Mouse (Mus musculus) lung, embryonic 14.5 days (tissue): ENCODE measurements around the gene Fam222a. TPM values are rescaled to one million over a fixed set of nuclear protein-coding genes. Genes with fewer than 3 reads are reported as not detected.

ENCODE experiments used
- ATAC-seq: fragments of 200-750 bp; cut with Nextera tagmentation; 2 replicates; pipeline ENCODE4 v1.8.0; 2017; ENCODE audit warnings: mild to moderate bottlenecking, moderate TSS enrichment, moderate library complexity; ENCODE audit not compliant: insufficient read depth
- DNase-seq: peaks from one replicate; pipeline ENCODE4 v3.0.0-alpha.2; 2015
- H3K27ac ChIP-seq: fragments of 300-500 bp; sonication (generic); 2 replicates; pipeline ENCODE4 v1.5.1; 2014; ENCODE audit warnings: low read depth, mild to moderate bottlenecking, moderate library complexity
- H3K27me3 ChIP-seq: fragments of 300-500 bp; sonication (generic); 2 replicates; pipeline ENCODE4 v1.6.1; 2014; ENCODE audit warnings: low read length, control low read depth; ENCODE audit not compliant: insufficient read depth
- H3K36me3 ChIP-seq: fragments of 300-500 bp; sonication (generic); 2 replicates; pipeline ENCODE4 v1.6.1; 2014; ENCODE audit warnings: control low read depth; ENCODE audit not compliant: insufficient read depth
- H3K4me1 ChIP-seq: fragments of 300-500 bp; sonication (generic); 2 replicates; pipeline ENCODE4 v1.6.1; 2014; ENCODE audit warnings: antibody characterized with exemption, control low read depth; ENCODE audit not compliant: insufficient read depth
- H3K4me2 ChIP-seq: fragments of 300-500 bp; sonication (generic); 2 replicates; pipeline ENCODE4 v1.6.1; 2014; ENCODE audit warnings: mild to moderate bottlenecking
- H3K4me3 ChIP-seq: fragments of 300-500 bp; sonication (generic); 2 replicates; pipeline ENCODE4 v1.5.1; 2014; ENCODE audit warnings: low read depth, low read length
- H3K9ac ChIP-seq: fragments of 300-500 bp; sonication (generic); 2 replicates; pipeline ENCODE4 v1.6.1; 2014
- H3K9me3 ChIP-seq: fragments of 300-500 bp; sonication (generic); 2 replicates; pipeline ENCODE4 v1.6.1; 2016; ENCODE audit warnings: low read depth, low read length, control low read depth
- CTCF ChIP-seq: IDR thresholded peaks from 2 replicates; pipeline ENCODE4 v1.5.1; 2016; ENCODE audit warnings: antibody characterized with exemption, low read depth
- WGBS: fragments of 180-500 bp; shearing (Covaris S2); extraction: QIAGEN DNeasy Blood & Tissue Kit; methylation state at CpG from one replicate; pipeline ENCODE4 v1.1.7; 2014; 5-methylcytosine and 5-hydroxymethylcytosine counted together
- polyA plus RNA-seq: library from polyadenylated mRNA; unstranded; fragments of >200 nt; fragmentation: Nextera tagmentation; extraction: Ambion mirVana; gene quantifications from 2 replicates; pipeline ENCODE4 v1.2.1, GENCODE M21; 2014

Fam222a gene
- polyA plus RNA-seq, 1 experiment from 2014 or later, result 2.3 TPM

- ATAC-seq, result no peak
- Histone ChIP-seq H3K4me1 (no peaks in the 10 kb centered on the region), H3K4me2 (no peak overlapping the region), H3K4me3 (no peak overlapping the region), H3K9me3 (no peaks in the 10 kb centered on the region), H3K27me3 (peaks cover 14% of the 10 kb centered on the region; the same call in 1 of the 2 replicates), H3K27ac (no peak overlapping the region), H3K36me3 (no peaks in the 10 kb centered on the region), H3K9ac (no peak overlapping the region)
- no peak for TF ChIP-seq CTCF
- no peak for DNase-seq
- 60% methylated on average over 6 of the region's 6 CpGs for WGBS
Observed at GRCm38 (mm10) chr5:114539766-114540165, 28.1 kb upstream of the Fam222a start.

- DNase-seq, result no peak
- Histone ChIP-seq H3K36me3 (no peaks in the 10 kb centered on the region), H3K9me3 (no peaks in the 10 kb centered on the region), H3K4me2 (no peak overlapping the region), H3K4me3 (no peak overlapping the region), H3K9ac (no peak overlapping the region), H3K27ac (no peak overlapping the region), H3K27me3 (peaks cover 14% of the 10 kb centered on the region; the same call in 1 of the 2 replicates), H3K4me1 (no peaks in the 10 kb centered on the region)
- 44% methylated on average over 15 of the region's 15 CpGs for WGBS
- TF ChIP-seq CTCF, result no peak
- ATAC-seq, result no peak
Observed at GRCm38 (mm10) chr5:114541656-114542445, 26.0 kb upstream of the Fam222a start.

- Histone ChIP-seq H3K4me1 (no peaks in the 10 kb centered on the region), H3K27me3 (no peaks in the 10 kb centered on the region), H3K27ac (no peak overlapping the region), H3K4me2 (no peak overlapping the region), H3K4me3 (no peak overlapping the region), H3K9ac (no peak overlapping the region), H3K36me3 (no peaks in the 10 kb centered on the region), H3K9me3 (no peaks in the 10 kb centered on the region)
- DNase-seq (no peak), ATAC-seq (no peak)
- no peak for TF ChIP-seq CTCF
- WGBS, result 88% methylated on average over 6 of the region's 6 CpGs
Observed at GRCm38 (mm10) chr5:114543656-114544055, 24.2 kb upstream of the Fam222a start.

GRCm38 (mm10) chr5:114544205-114544604 lies 23.6 kb upstream of the Fam222a start:
- Histone ChIP-seq H3K9ac (no peak overlapping the region), H3K27ac (no peak overlapping the region), H3K36me3 (no peaks in the 10 kb centered on the region), H3K4me1 (no peaks in the 10 kb centered on the region), H3K27me3 (no peaks in the 10 kb centered on the region), H3K4me3 (no peak overlapping the region), H3K4me2 (no peak overlapping the region), H3K9me3 (no peaks in the 10 kb centered on the region)
- no peak for DNase-seq
- ATAC-seq, result no peak
- no peak for TF ChIP-seq CTCF
- 90% methylated on average over 4 of the region's 4 CpGs for WGBS

- Histone ChIP-seq H3K27me3 (no peaks in the 10 kb centered on the region), H3K9ac (no peak overlapping the region), H3K4me2 (no peak overlapping the region), H3K4me3 (no peak overlapping the region), H3K4me1 (no peaks in the 10 kb centered on the region), H3K9me3 (no peaks in the 10 kb centered on the region), H3K27ac (no peak overlapping the region), H3K36me3 (no peaks in the 10 kb centered on the region)
- DNase-seq (peak; percentile 77), ATAC-seq (no peak)
- TF ChIP-seq CTCF, result no peak
- 48% methylated on average over 9 of the region's 9 CpGs for WGBS
Observed at GRCm38 (mm10) chr5:114545076-114545475, 22.7 kb upstream of the Fam222a start.

- WGBS, result 94% methylated on average over 10 of the region's 10 CpGs
Observed at GRCm38 (mm10) chr5:114548976-114549375, 18.8 kb upstream of the Fam222a start.

GRCm38 (mm10) chr5:114549770-114550169 lies 18.0 kb upstream of the Fam222a start:
- Histone ChIP-seq H3K4me1 (peaks cover 9% of the 10 kb centered on the region; the same call in 1 of the 2 replicates), H3K4me3 (no peak overlapping the region), H3K27me3 (no peaks in the 10 kb centered on the region), H3K4me2 (no peak overlapping the region), H3K27ac (no peak overlapping the region), H3K9me3 (no peaks in the 10 kb centered on the region), H3K9ac (no peak overlapping the region), H3K36me3 (no peaks in the 10 kb centered on the region)
- WGBS, result 53% methylated on average over 3 of the region's 3 CpGs
- TF ChIP-seq CTCF, result no peak
- ATAC-seq (no peak), DNase-seq (no peak)

More at GRCm38 (mm10) chr5:114548976-114549375, 18.8 kb upstream of the Fam222a start:
- no peaks in the 10 kb centered on the region for H3K36me3 ChIP-seq
- H3K9me3 ChIP-seq, result no peaks in the 10 kb centered on the region
- no peak overlapping the region for H3K9ac ChIP-seq
- H3K4me2 ChIP-seq, result no peak overlapping the region
- TF ChIP-seq CTCF, result no peak
- H3K4me1 ChIP-seq, result peaks cover 9% of the 10 kb centered on the region; the same call in 1 of the 2 replicates
- H3K4me3 ChIP-seq, result no peak overlapping the region
- H3K27me3 ChIP-seq, result no peaks in the 10 kb centered on the region
- H3K27ac ChIP-seq, result no peak overlapping the region
- ATAC-seq (no peak), DNase-seq (no peak)
